Mouse (Mus musculus): ENCODE results near the gene Igf2bp1.
"Not testable (repeated sequence)": the region's sequence is repeated elsewhere in the genome, so short reads cannot be mapped to it uniquely, and the experiment has no call there.

The Igf2bp1 gene

GRCm38 (mm10) chr11:95959152-95959551 lies 46.6 kb downstream of the Igf2bp1 start:
- peak; percentile 28 for DNase-seq (ENCODE audit: low read depth)

- DNase-seq (ENCODE audit: low read depth): no peak
Measured at GRCm38 (mm10) chr11:95958251-95958650, 47.5 kb downstream of the Igf2bp1 start.

GRCm38 (mm10) chr11:95957407-95957806 lies 48.3 kb downstream of the Igf2bp1 start:
- DNase-seq (ENCODE audit: low read depth): no peak

GRCm38 (mm10) chr11:95953313-95953712 lies 52.4 kb downstream of the Igf2bp1 start:
- DNase-seq (ENCODE audit: low read depth): no peak

GRCm38 (mm10) chr11:95945838-95946472 lies 59.8 kb downstream of the Igf2bp1 start:
- DNase-seq (ENCODE audit: low read depth): no peak

GRCm38 (mm10) chr11:95939828-95940507 lies 65.8 kb downstream of the Igf2bp1 start:
- peak; percentile 44 for DNase-seq (ENCODE audit: low read depth)

- DNase-seq (ENCODE audit: low read depth): no peak
Measured at GRCm38 (mm10) chr11:95936409-95936808, 69.3 kb downstream of the Igf2bp1 start.

- not testable (repeated sequence) for DNase-seq (ENCODE audit: low read depth)
Measured at GRCm38 (mm10) chr11:95932168-95932567, 73.6 kb downstream of the Igf2bp1 start.

- peak; percentile 30 for DNase-seq (ENCODE audit: low read depth)
Measured at GRCm38 (mm10) chr11:95926398-95926797, 79.3 kb downstream of the Igf2bp1 start.

- no peak for DNase-seq (ENCODE audit: low read depth)
Measured at GRCm38 (mm10) chr11:95925976-95926375, 79.8 kb downstream of the Igf2bp1 start.

GRCm38 (mm10) chr11:95924215-95924614 lies 81.5 kb downstream of the Igf2bp1 start:
- no peak for DNase-seq (ENCODE audit: low read depth)

GRCm38 (mm10) chr11:95923477-95923876 lies 82.3 kb downstream of the Igf2bp1 start:
- not testable (repeated sequence) for DNase-seq (ENCODE audit: low read depth)

GRCm38 (mm10) chr11:95921991-95922621 lies 83.6 kb downstream of the Igf2bp1 start:
- no peak for DNase-seq (ENCODE audit: low read depth)

- no peak for DNase-seq (ENCODE audit: low read depth)
Measured at GRCm38 (mm10) chr11:95916426-95916825, 89.3 kb downstream of the Igf2bp1 start.

GRCm38 (mm10) chr11:95915006-95915710 lies 90.6 kb downstream of the Igf2bp1 start:
- no peak for DNase-seq (ENCODE audit: low read depth)

- no peak for DNase-seq (ENCODE audit: low read depth)
Measured at GRCm38 (mm10) chr11:95914571-95914991, 91.2 kb downstream of the Igf2bp1 start, which contains the start of gene B4galnt2. TSS of gene B4galnt2 (minus strand) at chr11:95914891.

- DNase-seq (ENCODE audit: low read depth): peak; percentile 15
Measured at GRCm38 (mm10) chr11:95913959-95914566, 91.7 kb downstream of the Igf2bp1 start.

GRCm38 (mm10) chr11:95911579-95911978 lies 94.2 kb downstream of the Igf2bp1 start:
- no peak for DNase-seq (ENCODE audit: low read depth)

GRCm38 (mm10) chr11:95907805-95908524 lies 97.8 kb downstream of the Igf2bp1 start:
- DNase-seq (ENCODE audit: low read depth): no peak
